Mouse (Mus musculus) embryo, embryonic 10 days (tissue): ENCODE data around the gene Olfr270.
A peak's percentile ranks its signal among the peaks of the same experiment; 100 is the strongest.

Experiments
- DNase-seq: peaks from one replicate; pipeline ENCODE4 v3.0.0-alpha.2; 2015; ENCODE audit warnings: low spot score

Olfr270 gene

GRCm38 (mm10) chr4:52964247-52964646 is at the start of gene Olfr270:
TSS of gene Olfr270 (plus strand) at chr4:52964547.
- DNase-seq = no peak

- DNase-seq = no peak
These were observed 47.6 kb upstream of the Olfr270 start for GRCm38 (mm10) chr4:52916659-52917310.

- DNase-seq = no peak
These were observed 47.0 kb upstream of the Olfr270 start for GRCm38 (mm10) chr4:52917311-52917688.

- no peak for DNase-seq
These were observed 45.3 kb upstream of the Olfr270 start, which contains the start of gene Olfr272 for GRCm38 (mm10) chr4:52919078-52919477. TSS of gene Olfr272 (minus strand) at chr4:52919178.

- no peak for DNase-seq
These were observed 33.9 kb upstream of the Olfr270 start for GRCm38 (mm10) chr4:52930480-52930879.

GRCm38 (mm10) chr4:52946665-52947064 is 17.7 kb upstream of the Olfr270 start:
- no peak for DNase-seq

- no peak for DNase-seq
These were observed 15.3 kb upstream of the Olfr270 start for GRCm38 (mm10) chr4:52949005-52949404.

GRCm38 (mm10) chr4:52958693-52959092 is 5.7 kb upstream of the Olfr270 start:
- peak; percentile 70 for DNase-seq

- DNase-seq = peak; percentile 47
These were observed 20.9 kb downstream of the Olfr270 start for GRCm38 (mm10) chr4:52985216-52985615.

- DNase-seq = no peak
These were observed 21.9 kb downstream of the Olfr270 start for GRCm38 (mm10) chr4:52986266-52986665.

GRCm38 (mm10) chr4:52989248-52989647 is 24.9 kb downstream of the Olfr270 start, which contains the start of gene Nipsnap3a:
TSS of gene Nipsnap3a (plus strand) at chr4:52989272.
- peak; percentile 21 for DNase-seq

GRCm38 (mm10) chr4:52999449-52999848 is 35.1 kb downstream of the Olfr270 start:
- no peak for DNase-seq

GRCm38 (mm10) chr4:53000154-53000553 is 35.8 kb downstream of the Olfr270 start:
- no peak for DNase-seq

GRCm38 (mm10) chr4:53009183-53009582 is 44.8 kb downstream of the Olfr270 start:
- peak; percentile 18 for DNase-seq

GRCm38 (mm10) chr4:53009871-53010270 is 45.5 kb downstream of the Olfr270 start:
- DNase-seq = no peak

- peak; percentile 98 for DNase-seq
These were observed 47.5 kb downstream of the Olfr270 start, which contains the start of gene Nipsnap3b for GRCm38 (mm10) chr4:53011732-53012361. TSS of gene Nipsnap3b (plus strand) at chr4:53011880.

GRCm38 (mm10) chr4:53014421-53014820 is 50.1 kb downstream of the Olfr270 start:
- DNase-seq = no peak

GRCm38 (mm10) chr4:53015024-53015423 is 50.7 kb downstream of the Olfr270 start:
- no peak for DNase-seq

- DNase-seq = no peak
These were observed 54.0 kb downstream of the Olfr270 start for GRCm38 (mm10) chr4:53018392-53018791.
